Mouse (Mus musculus) naive thymus-derived CD4-positive, alpha-beta T cell, adult 5 months (primary cell): ENCODE results near the gene Aldh1a7. TPM values are rescaled to one million over a fixed set of nuclear protein-coding genes. Genes with fewer than 3 reads are reported as not detected.

Experiments used
- polyA plus RNA-seq: library from polyadenylated mRNA; unstranded; fragments of 100-300 nt; shearing (Covaris generic); gene quantifications from one replicate; pipeline ENCODE4 v1.2.1, GENCODE M21; 2017

Aldh1a7 gene
- polyA plus RNA-seq = not detected

DNA sequence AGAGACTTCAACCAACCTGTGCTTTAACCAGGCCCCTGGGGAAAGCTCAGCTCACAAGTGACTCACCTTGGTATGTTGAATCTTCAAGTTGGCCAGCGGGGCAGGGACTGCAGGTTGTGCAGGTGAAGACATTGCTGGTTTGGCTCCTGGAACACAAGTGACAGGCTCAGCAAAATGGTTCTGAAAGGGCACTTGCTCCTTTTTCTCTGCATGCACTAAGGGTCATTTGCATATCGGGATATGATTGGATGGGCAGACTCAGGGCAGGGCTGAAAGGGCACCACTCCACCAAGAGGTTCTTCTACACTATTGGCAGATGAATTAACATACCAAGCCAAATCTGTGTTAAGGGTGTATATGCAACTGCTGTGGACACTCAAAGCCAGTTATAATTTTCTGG, at the start of gene Aldh1a7:
Gene Aldh1a7, minus strand, starts transcription at position 182 of the 400 bp plus-strand sequence.

Other genes with a start within 250 kb of the Aldh1a7 start
- gene Aldh1a1, start 234.8 kb downstream of the Aldh1a7 start, polyA plus RNA-seq = not detected
- 0.31 TPM for gene Tmc1, start 226.6 kb upstream of the Aldh1a7 start, polyA plus RNA-seq